Mouse (Mus musculus) embryo, embryonic 11 days (tissue): ENCODE measurements around the gene Slain1.

Source experiments
- DNase-seq: peaks from one replicate; pipeline ENCODE4 v3.0.0-alpha.2; 2015

Gene Slain1

DNA sequence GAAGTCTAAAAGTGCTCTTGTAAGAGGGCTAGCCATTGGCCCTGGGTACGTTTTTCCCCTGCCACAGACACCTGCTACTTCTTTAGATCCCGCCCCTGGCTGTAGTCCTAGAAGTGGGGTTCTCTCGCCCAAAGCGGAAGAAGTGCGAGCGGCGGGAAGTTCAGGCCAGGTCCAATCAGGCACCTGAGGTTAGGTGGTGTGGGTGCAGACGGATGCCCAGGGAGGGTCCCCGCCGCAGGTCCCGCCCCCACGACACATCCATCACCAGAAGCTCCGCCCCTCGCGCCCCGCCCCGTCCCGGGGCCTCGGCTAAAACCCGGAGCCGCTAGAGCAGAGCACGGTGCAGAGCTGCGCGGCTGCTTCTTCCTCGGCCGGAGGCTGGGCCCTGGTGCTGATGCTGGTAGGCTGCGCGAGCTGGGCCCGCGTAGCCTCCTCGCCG, at the start of gene Slain1:
Slain1 (plus strand) TSS at position 333 of the 439 bp plus-strand sequence.
- DNase-seq, result peak; percentile 94

DNA sequence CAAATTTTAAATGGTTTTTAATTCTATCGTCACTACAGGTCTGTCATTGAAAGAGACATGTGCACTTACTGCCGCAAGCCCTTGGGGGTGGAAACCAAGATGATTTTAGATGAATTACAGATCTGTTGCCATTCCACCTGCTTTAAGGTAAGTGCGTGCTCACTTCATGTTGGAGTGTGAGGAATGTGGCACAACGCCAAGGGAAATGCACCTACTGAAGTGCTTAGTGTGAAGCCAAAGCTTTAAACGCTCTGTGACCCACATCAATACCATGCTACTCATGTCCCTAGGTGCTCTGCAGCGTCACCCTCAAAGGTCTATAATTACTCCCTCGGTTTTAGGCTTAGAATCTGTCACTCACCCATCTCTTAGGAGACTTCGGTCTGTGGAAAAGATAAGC, 42.0 kb upstream of the Slain1 start:
- DNase-seq, result no peak

DNA sequence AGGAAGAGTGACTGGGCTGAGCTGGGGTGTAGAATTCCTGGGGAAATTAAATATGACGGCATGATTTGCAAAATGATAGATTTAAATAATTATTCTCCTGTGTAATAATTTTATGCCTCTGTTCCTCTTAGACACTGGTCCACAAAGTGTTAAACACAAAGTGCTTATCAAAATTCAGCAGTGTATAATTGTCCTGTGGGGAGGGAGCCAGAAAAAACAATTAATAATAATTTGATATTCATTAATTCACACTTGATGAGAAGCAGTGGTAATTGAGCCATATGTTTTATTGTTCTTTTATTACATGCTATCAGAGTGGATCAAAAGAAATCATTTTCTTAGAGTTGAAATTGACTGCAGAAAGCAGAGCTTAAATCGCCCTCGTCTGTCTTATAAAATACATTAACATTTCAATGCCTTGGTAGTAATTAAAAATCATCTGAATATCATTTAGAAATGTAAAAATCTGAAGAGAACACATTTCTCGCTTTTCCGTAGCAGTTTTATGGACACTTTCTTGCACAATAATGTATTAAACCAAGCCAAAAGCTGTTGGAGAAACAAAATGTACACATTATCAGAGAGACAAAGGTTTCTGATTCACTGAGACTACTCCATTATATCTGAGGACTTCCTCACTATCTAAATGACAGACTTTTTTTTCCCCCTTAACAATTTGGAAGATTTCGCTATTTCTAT, 36.3 kb upstream of the Slain1 start:
- DNase-seq, result no peak

DNA sequence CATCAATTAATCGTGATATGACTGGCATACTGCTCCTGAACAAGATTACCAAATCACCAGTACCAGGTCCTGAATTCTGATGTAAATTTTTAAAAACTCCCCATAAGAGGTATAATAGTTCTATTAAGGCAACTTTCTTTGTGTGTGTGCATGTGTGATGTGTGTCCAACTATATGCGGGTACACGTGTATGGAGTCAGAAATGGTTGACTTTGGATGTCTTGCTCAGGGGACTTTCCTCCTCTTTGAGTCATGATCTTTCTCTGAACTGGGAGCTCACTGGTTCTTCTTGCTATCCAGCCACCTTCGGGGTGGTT, 35.8 kb upstream of the Slain1 start:
- no peak for DNase-seq

DNA sequence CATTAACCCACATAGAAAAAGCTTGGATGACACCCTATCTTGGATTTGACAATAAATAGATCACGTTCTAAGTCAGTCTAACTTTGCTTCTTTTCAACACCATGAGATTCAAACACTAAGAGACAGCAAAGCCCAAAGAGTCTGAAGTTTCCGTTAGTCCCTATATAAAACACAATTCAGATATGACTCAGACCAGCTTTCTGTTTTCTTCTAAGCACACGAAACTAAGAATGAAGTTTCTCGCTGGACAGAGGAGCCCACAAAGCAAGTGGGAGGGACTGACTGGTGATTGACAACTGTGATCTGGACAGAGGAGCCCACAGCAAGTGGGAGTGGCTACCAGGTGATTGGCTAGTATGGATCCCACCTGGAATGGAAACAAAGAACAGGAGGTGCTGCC, 30.3 kb upstream of the Slain1 start:
- DNase-seq, result no peak

DNA sequence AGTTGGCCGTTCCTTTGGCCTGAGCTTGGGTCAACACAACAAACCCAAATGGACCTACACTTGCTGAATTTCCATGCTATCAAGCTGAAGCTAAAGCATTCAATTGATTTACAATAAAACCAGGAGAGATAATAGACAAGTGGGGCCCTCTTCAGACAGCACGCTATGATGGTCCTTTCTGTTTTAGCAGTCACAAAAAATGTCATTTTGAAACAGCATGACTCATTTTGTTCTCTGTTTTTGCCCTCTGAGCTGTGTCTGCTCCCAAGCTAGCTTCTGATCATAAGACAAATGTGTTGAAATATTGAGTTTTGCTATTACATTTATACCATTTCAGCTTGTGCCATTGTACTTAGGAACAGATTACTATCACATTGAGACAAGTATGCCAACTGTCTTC, 28.8 kb upstream of the Slain1 start:
- no peak for DNase-seq

DNA sequence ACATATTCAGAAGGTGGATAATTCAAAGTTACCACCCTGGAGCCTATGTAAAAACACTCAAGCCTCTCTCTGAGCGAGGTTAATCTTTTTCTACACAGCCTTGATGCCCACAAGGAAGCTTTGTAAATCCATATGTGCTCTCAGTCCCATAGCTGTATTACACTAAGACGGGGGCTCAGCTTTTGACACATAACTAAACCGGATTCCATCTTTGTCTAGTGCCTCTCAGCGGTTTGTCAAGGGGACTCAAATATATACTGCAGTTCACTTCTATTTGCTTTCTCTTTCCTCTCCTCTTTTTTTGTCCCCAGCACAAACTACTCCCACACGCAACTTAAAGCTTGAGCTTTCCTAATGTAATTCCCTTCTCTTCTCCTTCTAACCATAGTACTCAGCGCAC, 23.9 kb upstream of the Slain1 start:
- DNase-seq, result no peak

DNA sequence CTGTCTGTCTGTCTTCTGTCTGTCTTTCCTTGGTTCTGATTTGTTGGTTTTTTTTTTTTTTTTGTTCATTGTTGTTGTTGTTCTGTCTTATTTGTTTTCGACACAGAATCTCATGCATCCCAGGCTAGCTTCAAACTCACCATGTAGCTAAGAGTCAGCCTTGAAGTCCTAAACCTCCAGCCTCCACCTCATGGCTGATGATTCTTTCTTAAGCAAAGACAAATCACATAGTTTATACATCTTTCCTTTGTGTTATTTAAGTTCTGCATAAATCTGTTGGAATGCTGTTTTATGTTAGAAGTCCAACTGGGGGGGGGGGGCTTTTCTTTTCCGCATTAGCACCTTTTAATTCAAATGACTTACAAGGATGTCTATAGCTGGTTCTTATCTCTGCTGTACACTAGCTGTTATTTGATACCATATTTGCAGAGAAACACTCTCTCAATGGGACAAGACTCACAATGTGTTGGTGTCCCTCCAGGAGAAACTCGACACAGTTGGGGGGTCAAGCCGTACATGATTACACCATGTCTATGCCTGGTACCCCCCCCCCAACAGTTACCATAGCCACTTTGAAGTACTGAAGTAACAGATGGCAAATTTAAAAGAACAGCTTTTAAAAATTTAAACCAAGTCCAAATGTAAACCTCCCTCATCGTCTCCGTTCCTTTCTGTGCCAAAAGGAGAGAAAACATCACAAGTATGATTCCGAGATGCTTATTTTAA, 20.2 kb upstream of the Slain1 start:
- no peak for DNase-seq

DNA sequence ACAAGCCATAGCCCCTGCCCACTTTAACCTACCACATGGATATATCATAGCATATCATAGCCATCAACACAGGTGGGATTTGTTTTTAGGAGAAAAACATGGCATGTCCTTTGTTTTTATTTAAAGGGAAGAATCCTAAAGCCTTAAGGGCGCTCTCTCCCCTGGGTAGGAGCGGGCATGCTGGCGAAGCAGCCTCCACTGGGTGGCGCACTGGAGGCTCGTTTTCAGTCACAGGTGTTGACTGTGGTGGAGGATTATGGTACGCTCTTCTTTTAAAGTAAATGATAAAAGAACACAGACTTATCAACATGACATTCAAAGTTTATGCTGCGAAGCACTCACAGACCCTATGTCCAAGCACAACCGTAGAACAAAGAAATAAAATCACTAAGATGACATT, 19.5 kb upstream of the Slain1 start:
- no peak for DNase-seq

DNA sequence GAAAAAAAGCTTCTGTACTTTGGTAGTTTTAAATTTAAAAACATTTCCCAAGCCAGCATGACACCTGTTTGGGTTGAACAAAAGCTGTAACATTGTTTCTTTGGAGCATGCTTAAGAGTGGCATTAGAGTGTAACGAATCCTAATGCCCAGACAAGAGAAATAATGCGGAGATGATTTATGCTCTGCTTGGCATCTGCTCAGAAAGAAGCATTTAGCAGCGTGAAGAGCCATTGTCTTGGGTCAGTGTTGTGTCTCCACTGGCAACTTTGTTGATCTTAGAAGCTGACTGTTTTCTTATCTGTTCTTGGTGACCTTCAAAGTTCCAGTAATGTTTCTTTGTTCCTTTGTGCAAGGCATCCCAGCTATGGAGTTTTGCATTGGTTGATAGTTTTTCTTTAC, 6.1 kb upstream of the Slain1 start:
- no peak for DNase-seq

DNA sequence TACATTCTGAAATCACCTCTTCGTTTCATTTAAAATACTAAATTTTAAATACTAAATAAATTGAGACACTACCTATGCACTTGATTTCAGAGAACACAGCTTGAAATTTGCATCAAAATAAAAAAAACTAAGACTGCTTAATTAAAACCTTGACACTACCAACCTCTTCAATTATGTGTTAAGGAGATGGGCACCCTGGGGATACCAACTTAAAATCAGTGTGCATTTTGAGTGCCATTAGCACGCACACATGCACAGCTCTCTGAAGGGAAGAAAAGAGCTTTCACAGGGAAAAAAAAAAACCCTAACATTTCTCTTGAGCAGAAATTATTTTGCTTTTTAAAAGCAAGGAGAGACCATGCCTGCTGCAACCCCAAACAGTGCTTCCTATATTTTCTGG, 2.0 kb upstream of the Slain1 start:
- no peak for DNase-seq

DNA sequence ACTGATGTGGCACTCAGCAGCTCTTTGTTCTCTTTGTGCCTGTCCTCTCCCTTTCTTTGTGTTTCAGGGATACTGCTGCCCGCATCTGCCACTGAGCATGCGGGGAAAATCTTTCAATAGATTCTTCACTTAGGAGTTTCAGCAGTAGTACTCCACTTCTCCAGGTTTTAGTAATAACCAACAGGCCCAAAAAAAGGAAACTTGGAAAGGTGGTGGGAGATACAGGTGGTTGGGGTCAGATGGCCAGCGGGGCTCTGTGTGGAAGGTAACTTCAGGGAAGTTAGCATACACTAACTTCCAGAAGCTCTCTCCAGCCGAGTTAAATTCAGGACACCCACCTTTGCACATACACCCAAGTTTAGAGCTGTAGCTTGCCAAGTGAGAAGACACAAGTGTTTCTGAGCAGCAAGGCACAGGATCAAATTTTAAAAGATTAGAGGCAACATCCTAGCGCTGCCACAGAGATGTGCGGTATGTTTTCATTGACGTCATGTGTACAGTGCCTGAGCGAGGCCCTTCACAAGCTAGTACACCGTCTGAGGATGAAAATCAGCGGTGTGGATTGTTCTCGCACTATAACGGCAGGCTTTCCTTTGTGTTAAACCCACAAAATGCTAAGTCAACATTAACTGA, 1.3 kb upstream of the Slain1 start:
- peak; percentile 64 for DNase-seq

DNA sequence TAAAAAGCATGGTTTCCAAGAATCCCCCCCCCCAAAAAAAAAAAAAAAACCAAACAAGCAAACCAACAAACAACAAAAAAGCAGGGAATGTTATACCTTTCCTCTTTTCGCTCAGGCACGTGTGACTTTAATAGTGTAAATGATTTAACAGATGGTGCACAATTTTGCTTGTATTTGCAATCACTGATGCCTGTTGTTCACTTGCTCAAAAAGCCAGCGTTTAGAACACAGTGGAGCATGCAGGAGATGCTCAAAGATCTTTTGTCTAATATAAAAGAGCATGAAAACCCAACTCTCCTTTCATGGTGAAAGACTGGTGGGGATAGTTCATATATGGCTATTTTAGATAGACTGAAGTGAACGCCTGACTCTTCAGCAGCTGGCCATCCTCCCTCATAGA, 726 bp upstream of the Slain1 start:
- DNase-seq, result no peak

DNA sequence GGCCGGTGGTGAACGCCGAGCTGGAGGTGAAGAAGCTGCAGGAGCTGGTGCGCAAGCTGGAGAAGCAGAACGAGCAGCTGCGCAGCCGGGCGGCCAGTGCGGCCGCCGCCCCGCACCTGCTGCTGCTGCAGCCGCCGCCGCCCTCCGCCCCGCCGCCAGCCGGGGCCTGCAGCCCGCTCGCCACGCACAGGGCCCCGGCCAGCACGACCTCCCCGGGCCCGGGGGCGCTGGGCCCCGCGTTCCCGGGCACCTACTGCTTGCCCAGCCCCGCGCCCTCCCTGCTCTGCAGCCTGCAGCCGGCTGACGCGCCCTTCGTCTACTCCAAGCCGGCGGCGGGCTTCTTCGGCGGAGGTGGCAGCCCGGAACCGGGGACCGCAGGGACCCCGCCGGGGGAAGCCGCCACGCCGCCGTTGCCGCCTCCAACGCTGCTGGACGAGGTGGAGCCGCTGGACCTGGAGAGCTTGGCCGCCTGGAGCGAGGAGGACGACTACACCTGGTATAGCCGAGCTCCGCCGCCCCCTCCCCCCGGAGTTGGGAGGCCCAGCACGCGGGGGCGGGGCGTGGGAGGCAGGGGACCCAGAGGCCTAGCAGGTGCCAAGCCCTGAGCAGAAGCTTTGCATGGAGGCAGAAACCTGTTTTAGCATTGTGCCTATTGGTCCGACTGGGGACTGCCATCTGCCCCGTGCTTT, 529 bp downstream of the Slain1 start:
- DNase-seq, result peak; percentile 78

DNA sequence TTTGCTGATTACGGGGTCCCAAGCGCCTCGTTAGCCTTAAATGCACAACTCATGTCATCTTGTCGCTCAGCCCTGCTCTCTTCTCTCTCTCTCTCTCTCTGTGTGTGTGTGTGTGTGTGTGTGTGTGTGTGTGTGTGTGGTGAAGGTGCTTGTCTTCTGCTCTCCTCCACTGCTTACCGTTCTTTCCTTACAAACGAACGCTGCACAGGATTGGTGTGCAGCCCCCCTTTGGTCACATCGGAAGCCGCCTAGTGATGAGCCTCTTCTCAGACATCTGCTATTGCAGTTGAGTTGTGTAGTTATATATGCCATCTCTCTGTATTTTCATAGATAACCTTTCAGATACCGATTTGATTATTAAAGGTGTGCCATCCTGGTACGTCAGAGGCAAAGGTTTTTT, 1.1 kb downstream of the Slain1 start:
- no peak for DNase-seq

DNA sequence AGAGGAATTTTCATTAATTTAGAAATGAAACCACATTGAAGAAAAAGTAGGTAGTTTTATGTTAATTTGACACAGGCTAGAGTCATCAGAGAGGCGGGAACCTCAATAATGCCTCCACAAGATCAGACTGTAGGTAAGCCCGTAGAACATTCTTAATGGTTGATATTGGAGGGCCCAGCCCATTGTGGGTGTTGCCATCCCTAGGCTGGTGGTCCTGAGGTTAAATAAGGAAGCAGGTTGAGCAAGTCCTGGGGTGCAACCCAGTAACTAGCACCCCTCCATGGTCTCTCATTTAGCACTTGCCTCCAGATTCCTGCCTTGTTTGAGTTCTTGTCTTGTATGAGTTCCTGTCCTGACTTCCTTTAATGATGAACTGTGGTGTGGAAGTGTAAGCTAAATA, 1.5 kb downstream of the Slain1 start:
- DNase-seq, result no peak

DNA sequence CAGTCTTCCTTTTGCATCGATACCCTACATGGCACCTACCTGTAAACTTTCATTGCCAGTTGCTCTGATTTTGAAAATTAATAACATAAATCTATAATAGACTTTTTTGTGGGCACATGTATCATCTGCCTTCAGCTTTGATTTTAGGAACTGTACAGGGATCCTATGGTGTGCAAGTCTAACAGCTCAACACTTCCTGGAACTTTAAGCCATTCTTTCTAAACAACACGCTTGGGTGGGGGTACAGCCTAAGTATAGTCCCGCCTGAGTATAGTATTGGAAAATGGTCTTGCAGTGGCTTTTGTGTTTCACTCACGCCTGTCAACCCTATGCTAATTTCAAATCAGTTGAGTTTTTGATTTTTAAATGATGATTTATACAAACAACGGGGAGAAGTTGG, 2.5 kb downstream of the Slain1 start:
- DNase-seq, result no peak

DNA sequence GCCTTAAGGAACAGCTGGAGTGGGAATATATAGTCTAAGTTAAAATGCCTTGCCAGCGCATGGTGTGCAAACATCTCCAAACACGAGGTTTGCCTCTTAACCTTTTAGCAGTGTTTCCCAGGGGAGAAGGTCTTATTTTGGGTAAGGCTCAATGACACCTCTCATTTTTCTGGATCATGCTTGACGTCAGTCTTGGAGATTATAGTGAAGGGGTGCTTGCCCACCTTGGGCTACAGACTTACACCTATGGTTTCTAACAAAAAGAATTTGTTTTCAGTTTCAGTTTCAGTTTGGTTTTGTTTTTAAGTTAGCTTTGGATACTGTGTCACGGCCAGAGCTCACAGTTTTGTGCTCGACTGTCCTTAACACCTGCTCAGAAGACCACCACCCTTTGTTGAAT, 3.8 kb downstream of the Slain1 start:
- no peak for DNase-seq

DNA sequence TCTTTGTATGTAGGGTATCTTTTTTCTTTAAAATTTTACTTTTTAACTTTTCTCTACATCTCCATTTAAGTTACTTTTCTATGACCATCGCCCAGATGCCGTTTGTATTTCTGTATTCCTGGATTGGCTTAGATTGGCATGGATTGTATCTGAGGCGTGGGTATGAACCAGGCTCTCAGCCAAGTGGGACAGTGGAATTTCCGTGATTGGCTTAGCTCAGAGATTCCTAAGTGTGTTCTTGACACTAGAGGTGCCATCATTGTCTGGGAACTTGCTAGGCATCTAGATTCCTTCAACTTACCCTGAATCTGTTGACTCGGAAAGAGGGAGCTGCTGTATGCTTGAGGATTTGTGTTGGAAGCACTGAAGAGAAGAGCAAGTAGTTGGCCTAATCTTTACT, 5.4 kb downstream of the Slain1 start:
- no peak for DNase-seq

DNA sequence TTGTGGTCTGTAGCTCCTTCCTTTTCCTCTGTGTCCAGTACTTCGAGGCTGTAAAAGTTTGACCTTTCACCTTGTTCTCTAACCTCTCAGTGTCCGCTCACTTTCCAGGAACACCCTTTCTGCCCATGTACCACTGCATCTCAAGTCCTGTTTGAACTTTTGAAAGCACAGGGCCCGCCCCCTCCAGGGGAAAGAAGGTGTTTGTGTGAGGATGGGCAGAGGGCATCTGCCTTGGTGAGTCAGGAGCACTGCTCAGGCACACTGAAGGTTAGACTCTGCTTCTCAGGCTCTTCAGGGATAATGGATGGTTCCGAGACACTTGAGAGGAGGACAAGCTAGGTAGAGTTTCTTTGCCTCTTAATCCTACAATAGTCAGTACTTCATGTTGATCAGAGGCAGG, 7.8 kb downstream of the Slain1 start:
- no peak for DNase-seq

DNA sequence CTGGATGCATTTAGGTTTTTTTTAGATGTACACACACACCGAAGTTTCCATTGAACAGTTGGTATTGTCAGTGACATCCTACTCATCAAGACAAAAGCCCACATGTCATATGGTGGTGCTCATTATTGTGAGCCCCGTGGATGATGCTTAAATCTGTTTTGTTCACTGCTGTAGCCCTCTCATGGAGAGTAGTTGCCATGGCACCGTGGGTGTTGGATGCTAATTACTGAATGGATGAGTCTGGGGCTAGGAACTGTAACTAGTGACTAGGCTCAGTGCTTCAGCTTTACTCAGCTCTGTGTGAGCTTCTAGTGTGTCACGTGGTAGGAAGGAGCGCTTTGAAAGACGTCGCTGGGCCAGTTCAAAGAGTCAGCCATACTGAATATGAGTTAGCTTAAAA, 13.0 kb downstream of the Slain1 start:
- no peak for DNase-seq

DNA sequence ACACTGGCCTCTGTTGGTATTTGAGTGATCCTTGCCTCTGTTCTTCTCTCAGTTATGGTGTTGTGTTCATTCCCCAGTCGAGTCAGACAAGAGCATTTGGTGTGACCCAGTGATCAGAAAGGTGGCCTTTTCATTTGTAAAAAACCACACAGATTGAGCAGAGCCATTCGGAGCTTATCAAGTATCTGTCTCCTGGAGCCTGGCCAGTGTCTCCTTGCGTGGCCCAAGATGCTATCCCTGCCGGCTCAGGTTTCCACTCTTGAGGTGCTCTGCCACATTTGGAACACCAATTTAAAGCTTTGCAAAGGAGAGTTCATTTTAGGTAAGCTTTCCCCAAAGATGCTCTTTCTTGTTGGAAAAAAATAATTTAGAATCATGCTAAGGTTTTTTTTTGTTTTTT, 14.4 kb downstream of the Slain1 start:
- no peak for DNase-seq

DNA sequence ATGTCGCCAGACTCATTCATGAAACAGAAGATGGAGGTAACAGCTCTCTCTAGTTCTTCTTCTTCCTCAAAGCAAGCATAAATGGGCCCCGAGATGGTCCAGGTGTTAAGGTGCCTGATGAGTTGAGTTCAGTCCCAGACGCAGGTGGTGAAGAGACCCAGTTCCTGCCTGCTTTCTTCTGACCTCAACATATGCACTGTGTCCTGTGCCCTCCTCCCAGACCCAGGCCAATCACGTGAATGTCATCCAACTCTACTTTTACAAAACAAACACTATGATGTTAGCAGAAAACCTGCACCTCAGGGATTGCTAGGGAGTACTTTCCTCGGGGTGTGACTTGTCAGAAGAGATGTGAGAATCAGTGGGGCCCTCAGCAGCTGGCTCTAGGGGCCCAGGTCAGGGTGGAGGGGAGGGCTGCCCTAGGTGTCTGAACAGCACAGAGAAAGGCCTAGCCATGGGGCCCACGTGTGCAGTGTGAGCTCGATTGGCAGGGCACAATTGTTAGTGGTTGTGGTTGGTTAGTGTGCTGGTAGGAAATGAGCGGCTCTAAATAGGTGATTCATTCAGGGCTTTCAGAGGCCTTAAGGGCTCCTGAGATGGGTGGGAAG, 16.4 kb downstream of the Slain1 start:
- no peak for DNase-seq

DNA sequence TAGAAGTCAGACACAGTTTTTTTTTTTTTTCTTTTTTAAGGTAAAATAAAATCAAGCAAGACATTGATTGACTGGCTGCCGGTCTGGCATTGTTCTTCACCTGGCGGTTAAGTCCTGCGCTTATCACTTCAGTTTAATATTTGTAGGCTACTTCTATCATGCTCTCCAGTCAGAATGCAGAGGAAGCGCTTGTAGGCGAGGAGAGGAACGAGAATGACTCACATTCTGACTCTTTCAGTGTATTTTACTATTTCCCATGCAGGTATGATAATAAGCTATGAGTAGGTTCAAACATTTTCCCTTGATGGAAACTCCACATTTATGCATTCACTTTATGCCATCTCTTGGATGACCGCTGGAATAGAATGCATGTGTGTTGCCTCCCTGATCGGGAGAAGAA, 17.0 kb downstream of the Slain1 start:
- DNase-seq, result no peak
